Mouse (Mus musculus) lung, adult 2 months (tissue): ENCODE results near the gene Cpox.

Experiments
- CTCF ChIP-seq: fragments of 200-500 bp; IDR thresholded peaks from 2 replicates; pipeline ENCODE4 v1.5.1; 2011; ENCODE audit warnings: mild to moderate bottlenecking, low read length, control low read depth; ENCODE audit not compliant: insufficient read depth
- POLR2A ChIP-seq: fragments of 200-500 bp; IDR thresholded peaks from 2 replicates; pipeline ENCODE4 v1.6.1; 2011; ENCODE audit warnings: low read depth, mild to moderate bottlenecking, control low read depth, low read length, borderline replicate concordance; ENCODE audit errors: extremely low read depth

DNA sequence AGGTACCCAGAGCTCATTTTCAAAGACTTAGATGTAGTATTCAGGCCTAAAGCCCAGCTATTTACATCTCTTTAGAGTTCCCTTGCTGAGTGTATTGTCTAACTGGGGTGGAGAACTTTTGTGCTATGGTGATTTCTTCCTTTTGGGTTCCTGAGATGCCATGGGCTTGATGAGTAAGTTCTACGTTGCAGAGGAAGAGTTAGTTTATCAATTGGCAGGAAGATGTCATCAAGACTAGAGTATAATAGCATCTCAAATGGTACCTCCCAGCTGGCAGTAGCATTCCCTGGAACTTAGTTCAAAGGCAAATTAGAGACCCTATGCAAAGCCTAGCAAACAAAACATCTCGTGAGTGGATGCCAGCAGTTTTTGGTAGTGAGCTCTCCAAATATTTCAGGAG lies 34.2 kb upstream of the Cpox start:
- no peak for TF ChIP-seq POLR2A
- no peak for TF ChIP-seq CTCF
